Mouse (Mus musculus) heart, embryonic 11.5 days (tissue): ENCODE measurements at regions not wholly inside any gene's neighbourhood (a gene's known extent, or its start where the extent isn't known, plus 50 kb on each side); places are given as distances from the start of the nearest gene placed in this dataset.

Experiments used
- ATAC-seq: fragments of 200-750 bp; cut with Nextera tagmentation; replicated peaks from 2 replicates; pipeline ENCODE4 v1.8.0; 2017; ENCODE audit warnings: moderate library complexity; ENCODE audit not compliant: insufficient number of reproducible peaks, low FRiP score, low TSS enrichment
- H3K27ac ChIP-seq: fragments of 300-500 bp; sonication (generic); 2 replicates; pipeline ENCODE4 v1.5.1; 2014; ENCODE audit warnings: mild to moderate bottlenecking, low read depth, low read length
- H3K27me3 ChIP-seq: fragments of 300-500 bp; sonication (generic); 2 replicates; pipeline ENCODE4 v1.6.1; 2014; ENCODE audit warnings: mild to moderate bottlenecking, low read length, mixed read lengths; ENCODE audit not compliant: control insufficient read depth, insufficient read depth
- H3K36me3 ChIP-seq: fragments of 300-500 bp; sonication (generic); 2 replicates; pipeline ENCODE4 v1.6.1; 2014; ENCODE audit warnings: mild to moderate bottlenecking, low read length, moderate library complexity, mixed read lengths; ENCODE audit not compliant: control insufficient read depth, insufficient read depth
- H3K4me1 ChIP-seq: fragments of 300-500 bp; sonication (generic); 2 replicates; pipeline ENCODE4 v1.6.1; 2014; ENCODE audit warnings: low read length; ENCODE audit not compliant: control insufficient read depth, insufficient read depth
- H3K4me2 ChIP-seq: fragments of 300-500 bp; sonication (generic); 2 replicates; pipeline ENCODE4 v1.6.1; 2014; ENCODE audit warnings: mild to moderate bottlenecking, moderate library complexity
- H3K4me3 ChIP-seq: fragments of 300-500 bp; sonication (generic); 2 replicates; pipeline ENCODE4 v1.5.1; 2014; ENCODE audit warnings: low read depth, low read length
- H3K9ac ChIP-seq: fragments of 300-500 bp; sonication (generic); 2 replicates; pipeline ENCODE4 v1.6.1; 2014; ENCODE audit warnings: mild to moderate bottlenecking, low read depth, low read length, moderate library complexity
- H3K9me3 ChIP-seq: fragments of 300-500 bp; sonication (generic); replicated peaks from 2 replicates; pipeline ENCODE4 v1.6.1; 2016; ENCODE audit warnings: low read length; ENCODE audit not compliant: control insufficient read depth
- WGBS: fragments of 180-500 bp; shearing (Covaris S2); extraction: QIAGEN DNeasy Blood & Tissue Kit; methylation state at CpG from one replicate; pipeline ENCODE4 v1.1.7; 2014; ENCODE audit not compliant: insufficient replicate concordance; 5-methylcytosine and 5-hydroxymethylcytosine counted together

DNA sequence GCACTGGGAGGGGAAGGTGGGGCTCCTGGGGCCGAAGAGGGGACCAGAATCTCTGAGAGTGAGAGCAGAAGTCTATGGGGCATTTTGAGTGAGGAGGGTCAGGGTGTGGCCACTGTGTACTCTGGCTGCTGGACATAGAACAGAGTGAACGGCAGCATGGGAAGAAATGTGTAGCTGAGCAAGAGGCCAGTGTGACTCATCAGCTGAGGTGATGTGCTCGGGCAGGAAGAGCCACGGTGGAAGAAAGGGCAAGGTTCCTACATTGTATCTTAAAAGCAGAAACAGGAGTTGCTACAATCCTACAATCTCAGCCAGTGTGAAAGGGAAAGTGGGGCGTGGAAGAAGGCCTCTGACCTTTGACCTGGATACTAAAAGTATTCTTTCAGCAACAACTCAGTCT is 133.8 kb upstream of the Dyrk2 start:
- Histone ChIP-seq H3K9ac (no peak overlapping the region), H3K4me3 (no peak overlapping the region), H3K4me1 (no peaks in the 10 kb centered on the region), H3K27ac (no peak overlapping the region), H3K36me3 (no peaks in the 10 kb centered on the region), H3K9me3 (no peaks in the 10 kb centered on the region), H3K4me2 (no peak overlapping the region), H3K27me3 (no peaks in the 10 kb centered on the region)
- ATAC-seq, result no peak
- WGBS, result 49% methylated on average over 5 of the region's 5 CpGs

DNA sequence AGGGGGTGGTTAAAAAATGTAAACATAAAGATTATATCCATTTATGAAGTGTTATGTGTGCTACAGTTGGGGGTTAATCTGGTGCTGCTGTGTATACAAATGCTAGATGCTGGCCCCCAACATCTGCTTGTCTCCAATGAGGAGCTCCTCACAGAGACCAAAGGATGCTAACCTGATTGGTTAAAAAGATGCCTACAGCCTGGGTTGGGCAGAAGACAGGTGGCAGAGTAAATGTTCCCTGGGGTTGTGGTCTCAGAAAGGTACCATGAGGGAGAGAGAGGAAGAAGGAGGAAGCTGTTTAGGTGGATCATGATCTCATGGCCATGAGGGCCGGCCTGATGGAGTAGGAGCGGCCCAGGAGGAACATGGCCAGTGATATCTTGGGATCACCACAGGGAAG is 133.0 kb upstream of the Dyrk2 start:
- Histone ChIP-seq H3K27ac (no peak overlapping the region), H3K9me3 (no peaks in the 10 kb centered on the region), H3K4me1 (no peaks in the 10 kb centered on the region), H3K4me2 (no peak overlapping the region), H3K9ac (no peak overlapping the region), H3K36me3 (no peaks in the 10 kb centered on the region), H3K4me3 (no peak overlapping the region), H3K27me3 (no peaks in the 10 kb centered on the region)
- 86% methylated on average over 2 of the region's 2 CpGs for WGBS
- ATAC-seq, result no peak

DNA sequence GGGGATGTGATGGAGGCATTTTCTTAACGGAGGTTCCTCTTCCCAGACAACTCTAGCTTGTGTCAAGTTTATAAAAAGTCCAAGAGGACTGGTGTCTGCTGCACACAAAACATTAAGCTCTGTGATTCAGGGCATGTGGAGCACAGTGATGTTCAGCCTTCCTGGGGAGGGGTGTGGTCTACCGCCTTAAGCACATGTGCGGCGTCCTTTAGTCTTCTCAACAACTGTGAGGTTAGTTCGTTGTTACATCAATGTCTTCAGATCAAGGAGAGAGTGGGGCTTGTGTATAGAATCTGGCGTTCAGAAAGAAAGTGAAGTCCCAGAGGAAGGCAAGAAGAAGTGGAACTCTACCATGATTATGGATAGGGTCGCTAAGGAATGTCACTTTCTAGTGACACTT is 131.9 kb upstream of the Dyrk2 start:
- no peak overlapping the region for H3K9ac ChIP-seq
- no peak overlapping the region for H3K4me3 ChIP-seq
- no peak overlapping the region for H3K27ac ChIP-seq
- no peaks in the 10 kb centered on the region for H3K36me3 ChIP-seq
- H3K4me1 ChIP-seq, result no peaks in the 10 kb centered on the region
- WGBS, result 85% methylated on average over 7 of the region's 7 CpGs
- no peaks in the 10 kb centered on the region for H3K9me3 ChIP-seq
- no peak overlapping the region for H3K4me2 ChIP-seq
- H3K27me3 ChIP-seq, result no peaks in the 10 kb centered on the region
- ATAC-seq, result no peak

DNA sequence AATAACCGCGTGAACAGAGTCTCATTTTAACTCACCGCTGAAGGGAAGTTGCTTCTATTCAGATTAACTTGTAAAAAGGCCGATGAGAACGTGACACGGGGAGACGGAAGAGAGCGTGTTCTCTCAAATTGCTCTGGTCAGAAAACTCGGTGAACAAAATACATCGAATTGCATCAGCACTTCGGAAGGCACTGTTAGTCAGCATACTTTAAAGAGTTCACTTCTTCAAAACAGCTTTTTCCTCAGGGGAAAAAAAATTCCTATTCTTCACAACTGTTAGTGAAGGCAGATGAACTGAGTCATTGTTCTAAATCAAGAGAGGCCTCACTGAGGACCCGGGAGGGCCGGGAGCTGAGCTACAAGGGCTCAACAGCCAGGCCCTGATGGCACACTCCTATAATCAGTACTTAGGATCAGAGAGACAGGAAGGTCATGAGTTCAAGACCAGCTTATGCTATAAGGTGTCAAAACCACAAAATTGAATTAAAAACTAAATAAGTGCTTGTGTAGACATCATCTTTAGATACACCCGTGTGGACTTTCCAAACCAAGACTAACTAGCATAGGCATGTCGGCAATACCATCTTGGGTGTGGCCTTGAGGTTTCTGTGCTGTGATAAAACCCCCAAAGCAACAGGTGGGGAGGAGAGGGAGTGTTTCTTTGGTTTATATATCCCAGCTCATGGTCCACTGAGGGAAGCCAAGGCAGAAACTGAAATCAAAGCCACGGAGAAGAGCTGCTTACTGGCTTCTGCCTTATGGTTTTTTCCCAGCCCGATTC is 131.2 kb upstream of the Dyrk2 start:
- no peak for ATAC-seq
- Histone ChIP-seq H3K27me3 (no peaks in the 10 kb centered on the region), H3K27ac (no peak overlapping the region), H3K36me3 (no peaks in the 10 kb centered on the region), H3K4me1 (no peaks in the 10 kb centered on the region), H3K4me3 (no peak overlapping the region), H3K9ac (no peak overlapping the region), H3K9me3 (no peaks in the 10 kb centered on the region), H3K4me2 (no peak overlapping the region)
- 79% methylated on average over 17 of the region's 17 CpGs for WGBS

DNA sequence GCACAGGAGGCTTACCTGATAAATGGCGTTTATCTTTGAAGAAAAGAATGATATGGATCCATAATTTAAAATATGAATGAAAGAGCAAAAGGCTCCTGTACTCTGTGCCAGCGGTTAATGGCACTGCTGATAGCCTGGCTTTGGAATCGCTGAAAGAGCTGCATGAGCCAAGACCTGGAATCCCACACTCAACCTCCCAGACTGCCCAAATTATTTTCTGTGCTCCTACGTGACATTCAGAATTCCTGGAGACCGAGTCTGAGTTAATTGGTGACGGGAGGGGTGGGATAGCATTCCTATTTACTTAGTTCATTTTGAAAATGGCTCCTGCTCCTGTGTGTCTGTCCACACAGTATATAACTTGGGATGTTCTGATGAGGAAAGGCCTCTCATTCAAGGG is 129.0 kb upstream of the Dyrk2 start:
- H3K4me2 ChIP-seq, result no peak overlapping the region
- no peak overlapping the region for H3K9ac ChIP-seq
- WGBS, result 70% methylated on average over 6 of the region's 6 CpGs
- H3K4me3 ChIP-seq, result no peak overlapping the region
- no peaks in the 10 kb centered on the region for H3K36me3 ChIP-seq
- ATAC-seq, result no peak
- H3K4me1 ChIP-seq, result no peaks in the 10 kb centered on the region
- no peaks in the 10 kb centered on the region for H3K27me3 ChIP-seq
- no peak overlapping the region for H3K27ac ChIP-seq
- H3K9me3 ChIP-seq, result no peaks in the 10 kb centered on the region

DNA sequence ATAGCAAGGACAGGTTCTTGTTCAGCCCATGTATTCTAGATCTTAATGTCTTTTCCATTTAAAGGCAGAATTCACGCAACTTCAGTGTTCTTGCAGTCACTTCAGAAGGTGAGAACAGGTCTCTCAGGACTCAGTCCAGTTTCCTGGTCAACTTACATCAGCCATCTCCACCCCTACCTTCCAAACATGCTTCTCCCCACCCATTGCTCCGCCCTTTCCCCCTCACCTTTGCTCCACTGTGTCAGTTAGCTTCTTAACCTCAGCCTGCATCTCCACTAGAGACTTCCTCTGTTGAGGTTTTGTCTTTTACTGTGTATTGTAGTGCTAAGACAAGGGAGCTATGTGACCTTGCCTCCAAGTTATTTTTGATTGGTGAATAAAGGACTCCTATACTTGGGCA is 127.0 kb upstream of the Dyrk2 start:
- no peak for ATAC-seq
- Histone ChIP-seq H3K27ac (no peak overlapping the region), H3K9ac (no peak overlapping the region), H3K9me3 (no peaks in the 10 kb centered on the region), H3K4me3 (no peak overlapping the region), H3K4me1 (no peaks in the 10 kb centered on the region), H3K27me3 (no peaks in the 10 kb centered on the region), H3K4me2 (no peak overlapping the region), H3K36me3 (no peaks in the 10 kb centered on the region)
- WGBS, result 90% methylated on average over 2 of the region's 2 CpGs

DNA sequence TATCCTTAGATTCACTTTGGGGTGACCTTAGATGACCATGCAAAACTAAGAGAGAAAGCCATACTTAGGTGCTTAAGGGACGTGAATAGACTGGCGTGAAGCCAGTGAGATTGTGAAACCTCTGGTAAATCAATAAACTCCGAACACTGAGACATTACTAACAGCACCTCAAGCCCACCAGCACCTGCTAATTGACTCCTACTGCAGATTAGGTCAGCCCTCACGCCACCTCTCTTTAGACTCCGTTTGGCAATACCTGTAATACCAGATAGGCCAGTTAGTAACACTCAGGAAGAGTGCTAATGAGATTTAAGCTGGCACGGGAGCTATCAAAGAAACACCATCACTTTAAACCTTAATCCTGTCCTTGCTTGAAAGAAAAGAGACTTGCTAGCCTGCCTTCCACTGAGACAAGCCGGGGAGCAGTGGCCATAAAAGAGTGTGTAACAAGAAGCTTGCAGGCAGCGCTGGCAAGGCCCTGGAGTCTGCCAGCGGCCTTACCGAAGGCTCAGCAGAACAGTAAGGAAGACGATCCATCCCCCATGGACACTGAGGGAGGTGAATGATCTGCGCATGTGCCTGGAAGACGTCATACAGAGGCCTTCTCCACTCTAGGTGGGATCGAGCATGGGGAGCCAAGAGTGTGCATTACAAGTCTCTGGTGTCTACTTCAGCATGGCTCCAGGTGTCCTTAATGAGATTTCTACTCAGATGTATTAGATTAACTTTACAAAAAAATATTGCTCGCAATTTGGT is 124.0 kb upstream of the Dyrk2 start:
- Histone ChIP-seq H3K36me3 (no peaks in the 10 kb centered on the region), H3K9me3 (no peaks in the 10 kb centered on the region), H3K4me3 (no peak overlapping the region), H3K9ac (no peak overlapping the region), H3K4me2 (no peak overlapping the region), H3K27ac (no peak overlapping the region), H3K27me3 (no peaks in the 10 kb centered on the region), H3K4me1 (0 out of 2 replicates have a peak, but pooled peaks cover 3% of the 10 kb centered on the region)
- ATAC-seq, result no peak
- 50% methylated on average over 15 of the region's 15 CpGs for WGBS

DNA sequence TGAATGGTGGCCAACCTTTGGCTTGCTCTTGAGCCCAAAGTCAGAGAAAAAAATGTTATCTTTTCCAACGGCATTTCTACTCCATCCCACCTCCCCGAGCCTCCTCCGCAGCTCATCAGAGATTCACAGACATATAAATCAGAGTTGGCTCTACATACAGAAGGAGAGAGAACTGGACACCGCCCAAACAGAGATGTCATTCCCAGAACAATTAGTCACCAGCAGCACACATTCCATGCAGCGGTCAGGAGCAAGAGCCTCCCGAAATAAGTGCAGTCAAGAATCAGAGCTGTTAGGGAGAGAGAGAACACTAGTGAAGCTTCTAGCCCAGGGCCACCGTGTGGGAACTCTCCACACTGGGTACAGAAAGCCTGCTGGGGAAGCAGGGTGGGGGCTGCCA is 121.2 kb upstream of the Dyrk2 start:
- no peaks in the 10 kb centered on the region for H3K36me3 ChIP-seq
- H3K4me3 ChIP-seq, result no peak overlapping the region
- 54% methylated on average over 7 of the region's 7 CpGs for WGBS
- ATAC-seq, result no peak
- no peak overlapping the region for H3K27ac ChIP-seq
- no peak overlapping the region for H3K4me2 ChIP-seq
- H3K4me1 ChIP-seq, result 0 out of 2 replicates have a peak, but pooled peaks cover 3% of the 10 kb centered on the region
- no peaks in the 10 kb centered on the region for H3K9me3 ChIP-seq
- no peak overlapping the region for H3K9ac ChIP-seq
- H3K27me3 ChIP-seq, result no peaks in the 10 kb centered on the region
